Mouse (Mus musculus) intestine, postnatal 0 days (tissue): ENCODE results near the gene Slc30a2. TPM values are rescaled to one million over a fixed set of nuclear protein-coding genes. Genes with fewer than 3 reads are reported as not detected.
"Not testable (repeated sequence)": the region's sequence is repeated elsewhere in the genome, so short reads cannot be mapped to it uniquely, and the experiment has no call there.

ENCODE experiments used
- ATAC-seq: fragments of 200-750 bp; cut with Nextera tagmentation; 2 replicates; pipeline ENCODE4 v1.8.0; 2017; ENCODE audit warnings: mild to moderate bottlenecking, moderate TSS enrichment, moderate library complexity
- H3K27ac ChIP-seq: fragments of 300-500 bp; sonication (generic); 2 replicates; pipeline ENCODE4 v1.5.1; 2014; ENCODE audit warnings: mild to moderate bottlenecking, low read depth, low read length, moderate library complexity
- H3K27me3 ChIP-seq: fragments of 300-500 bp; sonication (generic); replicated peaks from 2 replicates; pipeline ENCODE4 v1.6.1; 2014; ENCODE audit warnings: low read length, mixed read lengths; ENCODE audit not compliant: control insufficient read depth, insufficient read depth
- H3K36me3 ChIP-seq: fragments of 300-500 bp; sonication (generic); 2 replicates; pipeline ENCODE4 v1.6.1; 2014; ENCODE audit warnings: mild to moderate bottlenecking, moderate library complexity; ENCODE audit not compliant: control insufficient read depth, insufficient read depth
- H3K4me1 ChIP-seq: fragments of 300-500 bp; sonication (generic); replicated peaks from 2 replicates; pipeline ENCODE4 v1.6.1; 2014; ENCODE audit warnings: antibody characterized with exemption, low read length, mixed read lengths; ENCODE audit not compliant: control insufficient read depth, insufficient read depth
- H3K4me2 ChIP-seq: fragments of 300-500 bp; sonication (generic); replicated peaks from 2 replicates; pipeline ENCODE4 v1.6.1; 2014; ENCODE audit warnings: low read depth, mild to moderate bottlenecking, moderate library complexity
- H3K4me3 ChIP-seq: fragments of 300-500 bp; sonication (generic); 2 replicates; pipeline ENCODE4 v1.5.1; 2014; ENCODE audit warnings: low read depth, low read length
- H3K9ac ChIP-seq: fragments of 300-500 bp; sonication (generic); 2 replicates; pipeline ENCODE4 v1.6.1; 2014; ENCODE audit warnings: mild to moderate bottlenecking, low read depth, low read length
- H3K9me3 ChIP-seq: fragments of 300-500 bp; sonication (generic); 2 replicates; pipeline ENCODE4 v1.6.1; 2016; ENCODE audit warnings: mixed run types; ENCODE audit not compliant: control insufficient read depth
- CTCF ChIP-seq: sonication (generic); IDR thresholded peaks from 2 replicates; pipeline ENCODE4 v1.5.1; 2016; ENCODE audit warnings: low read depth, mild to moderate bottlenecking, control low read depth, antibody characterized with exemption, moderate library complexity
- WGBS: fragments of 180-500 bp; shearing (Covaris S2); extraction: QIAGEN DNeasy Blood & Tissue Kit; methylation state at CpG from one replicate; pipeline ENCODE4 v1.1.7; 2014; 5-methylcytosine and 5-hydroxymethylcytosine counted together
- polyA plus RNA-seq: library from polyadenylated mRNA; unstranded; fragments of >200 nt; fragmentation: Nextera tagmentation; extraction: Ambion mirVana; gene quantifications from 2 replicates; pipeline ENCODE4 v1.2.1, GENCODE M21; 2015

Gene Slc30a2
- 15.4 and 39.1 TPM in 2 replicates for polyA plus RNA-seq

GRCm38 (mm10) chr4:134343071-134344031 is at the start of gene Slc30a2:
Gene Slc30a2 (plus strand): TSS chr4:134343181.
- TF ChIP-seq CTCF, result no peak
- Histone ChIP-seq H3K4me3 (peak within 1 kb of the TSS; percentile 37), H3K9me3 (no peaks in the 10 kb centered on the region), H3K9ac (peak within 1 kb of the TSS; percentile 50), H3K4me1 (peaks cover 5% of the 10 kb centered on the region; the same call in 1 of the 2 replicates), H3K27me3 (peaks cover 10% of the 10 kb centered on the region), H3K36me3 (no peaks in the 10 kb centered on the region), H3K4me2 (peak within 1 kb of the TSS; percentile 67), H3K27ac (peak within 1 kb of the TSS; percentile 90)
- ATAC-seq, result peak; percentile 88
- 3% methylated on average over 57 of the region's 61 CpGs for WGBS

- Histone ChIP-seq H3K36me3 (no peaks in the 10 kb centered on the region), H3K4me2 (no peak overlapping the region), H3K9ac (no peak overlapping the region), H3K4me1 (no peaks in the 10 kb centered on the region), H3K27me3 (0 out of 2 replicates have a peak, but pooled peaks cover 8% of the 10 kb centered on the region), H3K4me3 (no peak overlapping the region), H3K27ac (no peak overlapping the region), H3K9me3 (no peaks in the 10 kb centered on the region)
- no peak for TF ChIP-seq CTCF
- 49% methylated on average over 9 of the region's 9 CpGs for WGBS
- ATAC-seq, result no peak
Observed at GRCm38 (mm10) chr4:134293692-134294163, 49.3 kb upstream of the Slc30a2 start.

- not testable (repeated sequence) for H3K9ac ChIP-seq, H3K27ac ChIP-seq, H3K36me3 ChIP-seq, H3K27me3 ChIP-seq, H3K4me2 ChIP-seq, H3K4me3 ChIP-seq, ATAC-seq, H3K9me3 ChIP-seq, H3K4me1 ChIP-seq
- 81% methylated on average over 4 of the region's 4 CpGs for WGBS
- TF ChIP-seq CTCF, result 0 out of 2 replicates have a peak, but pooled peaks have one; percentile 12
Observed at GRCm38 (mm10) chr4:134296096-134296495, 46.9 kb upstream of the Slc30a2 start.

GRCm38 (mm10) chr4:134296523-134296922 is 46.5 kb upstream of the Slc30a2 start:
- no peak overlapping the region for H3K9ac ChIP-seq
- 97% methylated on average over 4 of the region's 4 CpGs for WGBS

GRCm38 (mm10) chr4:134297369-134297768 is 45.6 kb upstream of the Slc30a2 start:
- Histone ChIP-seq H3K4me1 (no peaks in the 10 kb centered on the region), H3K4me3 (no peak overlapping the region), H3K9me3 (no peaks in the 10 kb centered on the region), H3K4me2 (no peak overlapping the region), H3K9ac (no peak overlapping the region), H3K27me3 (0 out of 2 replicates have a peak, but pooled peaks cover 8% of the 10 kb centered on the region), H3K36me3 (no peaks in the 10 kb centered on the region), H3K27ac (no peak overlapping the region)
- ATAC-seq, result no peak
- WGBS, result 69% methylated on average over 8 of the region's 8 CpGs
- TF ChIP-seq CTCF, result no peak

More at GRCm38 (mm10) chr4:134296523-134296922, 46.5 kb upstream of the Slc30a2 start:
- Histone ChIP-seq H3K4me3 (no peak overlapping the region), H3K4me2 (no peak overlapping the region), H3K36me3 (no peaks in the 10 kb centered on the region), H3K9me3 (no peaks in the 10 kb centered on the region), H3K27ac (no peak overlapping the region), H3K27me3 (0 out of 2 replicates have a peak, but pooled peaks cover 8% of the 10 kb centered on the region), H3K4me1 (no peaks in the 10 kb centered on the region)
- peak; percentile 34 for TF ChIP-seq CTCF
- no peak for ATAC-seq
